Mouse (Mus musculus) retina, postnatal 1 day (tissue): Measurements from ENCODE around the gene Cep70.
A peak's percentile ranks its signal among the peaks of the same experiment; 100 is the strongest.

Experiments used
- DNase-seq: peaks from one replicate; pipeline ENCODE4 v3.0.0-alpha.2; 2012

Cep70 gene

GRCm38 (mm10) chr9:99243190-99243894 lies at the start of gene Cep70:
Cep70 (plus strand) TSS chr9:99243367.
- peak; percentile 97 for DNase-seq

DNA sequence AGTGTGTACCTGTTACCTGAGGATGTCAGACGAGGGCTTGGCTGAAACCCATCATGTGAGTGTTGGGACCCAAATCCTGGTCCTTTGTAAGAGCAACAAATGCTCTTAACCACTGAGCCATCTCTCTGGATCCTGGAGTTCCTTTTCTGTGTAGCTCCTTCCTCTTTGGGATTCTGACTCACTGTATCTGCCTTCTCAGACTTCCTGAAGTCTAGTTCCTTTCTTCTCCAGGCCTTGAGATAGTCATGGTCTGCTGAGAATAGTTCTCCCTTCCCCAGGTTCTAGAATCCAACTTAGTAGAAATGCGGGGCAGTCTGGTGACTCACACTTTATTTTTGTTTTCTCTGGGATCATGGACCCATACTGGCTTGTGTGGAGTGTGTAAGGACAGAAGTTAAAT lies 30.5 kb upstream of the Cep70 start:
- DNase-seq = no peak

DNA sequence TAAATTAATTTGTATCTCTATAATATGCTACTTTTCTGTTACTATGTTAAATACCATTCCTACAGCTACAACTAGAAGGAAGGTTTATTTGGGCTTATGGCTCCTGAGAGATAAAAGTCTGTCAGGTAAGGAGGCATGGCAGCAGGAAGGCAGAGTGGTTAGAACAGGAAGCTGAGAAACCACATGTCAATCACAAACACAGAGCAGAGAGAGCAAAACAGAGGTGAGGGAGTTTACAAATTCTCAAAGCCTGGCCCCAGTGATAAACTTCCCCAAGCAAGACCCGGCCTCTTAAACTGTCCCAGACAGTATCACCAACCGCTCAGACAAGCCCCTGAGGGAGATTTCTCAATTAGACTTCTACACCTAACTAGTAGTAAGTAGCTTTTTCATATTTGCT lies 27.0 kb upstream of the Cep70 start:
- no peak for DNase-seq

GRCm38 (mm10) chr9:99217999-99218719 lies 25.0 kb upstream of the Cep70 start:
- peak; percentile 57 for DNase-seq

DNA sequence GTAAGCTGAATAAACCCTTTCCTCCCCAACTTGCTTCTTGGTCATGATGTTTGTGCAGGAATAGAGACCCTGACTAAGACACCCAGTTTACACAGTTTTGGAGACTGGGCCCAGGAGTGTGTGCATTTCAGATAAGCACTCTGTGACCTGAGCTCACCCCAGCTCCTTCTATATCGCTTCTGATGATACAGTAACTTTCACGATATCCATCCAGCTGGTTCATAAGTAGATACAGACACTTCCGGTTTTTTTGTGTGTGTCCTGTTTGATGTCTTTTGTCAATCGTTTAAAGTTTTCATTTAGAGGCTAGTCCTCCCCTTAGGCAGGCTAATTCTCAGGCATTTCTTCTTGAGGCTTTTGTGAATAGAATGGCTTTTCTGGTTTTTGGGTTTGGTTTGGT lies 21.5 kb upstream of the Cep70 start:
- DNase-seq = no peak

DNA sequence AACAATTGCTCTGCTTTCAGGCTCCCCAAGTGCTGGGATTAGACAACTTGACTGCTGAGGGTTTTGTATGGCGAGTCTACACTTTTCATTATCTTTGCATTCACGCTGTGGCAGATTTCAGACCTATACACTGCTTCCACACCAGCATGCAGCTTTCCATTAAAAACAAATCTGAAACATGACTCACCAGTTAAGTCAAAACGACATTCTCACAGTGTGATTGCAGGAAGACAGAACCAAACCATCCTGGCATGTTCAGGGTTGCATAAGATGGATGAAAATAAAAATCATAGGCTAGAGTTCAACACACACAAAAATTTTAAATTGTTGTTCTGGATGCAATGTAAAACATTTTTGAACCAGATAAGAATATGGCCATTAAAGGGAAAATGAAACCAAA lies 18.6 kb upstream of the Cep70 start:
- no peak for DNase-seq

GRCm38 (mm10) chr9:99229450-99229849 lies 13.7 kb upstream of the Cep70 start:
- DNase-seq = no peak

- DNase-seq = no peak
Observed at GRCm38 (mm10) chr9:99237139-99237538, 6.0 kb upstream of the Cep70 start, which contains the start of gene Faiml. Faiml (minus strand) TSS chr9:99237239.

GRCm38 (mm10) chr9:99238276-99238675 lies 4.9 kb upstream of the Cep70 start:
- DNase-seq = peak; percentile 26

- no peak for DNase-seq
Observed at GRCm38 (mm10) chr9:99239256-99239655, 3.9 kb upstream of the Cep70 start.

- no peak for DNase-seq
Observed at GRCm38 (mm10) chr9:99240571-99240970, 2.6 kb upstream of the Cep70 start.

GRCm38 (mm10) chr9:99242035-99242434 lies 1.1 kb upstream of the Cep70 start:
- DNase-seq = peak; percentile 89

GRCm38 (mm10) chr9:99242533-99243189 lies 506 bp upstream of the Cep70 start:
- no peak for DNase-seq

GRCm38 (mm10) chr9:99243895-99244293 lies 727 bp downstream of the Cep70 start:
- no peak for DNase-seq

DNA sequence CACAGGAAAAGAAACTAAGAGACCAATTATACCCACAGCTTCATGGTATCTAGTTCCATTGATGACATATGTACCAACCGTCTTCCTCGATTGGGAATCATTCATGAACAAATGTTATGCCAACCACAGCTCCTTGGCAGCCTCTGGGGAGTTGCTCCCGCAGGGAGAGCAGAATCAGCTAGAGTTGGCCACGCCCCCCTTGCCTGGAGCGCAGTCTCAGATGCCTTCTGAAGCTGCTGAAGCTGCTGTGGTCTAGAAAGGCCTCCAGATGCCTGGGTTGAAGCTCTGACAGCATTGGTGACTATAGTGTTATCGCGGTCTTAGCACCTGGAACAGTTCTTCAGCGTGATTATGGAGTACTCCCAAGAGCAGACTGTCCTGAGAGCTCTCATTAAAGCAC lies 5.1 kb downstream of the Cep70 start:
- DNase-seq = no peak

GRCm38 (mm10) chr9:99248906-99249305 lies 5.7 kb downstream of the Cep70 start:
- no peak for DNase-seq

DNA sequence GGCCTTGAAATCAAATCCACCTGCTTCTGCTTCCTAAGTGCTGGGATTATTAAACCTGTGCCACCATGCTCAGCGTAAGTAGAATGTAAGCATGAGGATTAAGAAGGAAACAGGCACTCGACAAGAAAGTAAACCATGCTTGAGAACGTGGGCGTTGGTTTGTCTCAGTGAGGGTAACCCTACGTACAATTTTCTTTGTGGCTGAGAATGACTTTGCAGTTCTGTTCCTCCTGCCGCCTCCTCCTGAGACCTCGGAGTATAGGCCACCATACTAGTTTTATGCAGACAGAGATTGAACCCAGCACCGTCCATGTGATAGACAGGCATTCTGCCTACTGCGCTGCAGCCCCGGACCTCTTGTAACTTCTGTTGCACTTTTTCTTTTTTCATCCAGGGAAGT lies 10.7 kb downstream of the Cep70 start:
- no peak for DNase-seq

DNA sequence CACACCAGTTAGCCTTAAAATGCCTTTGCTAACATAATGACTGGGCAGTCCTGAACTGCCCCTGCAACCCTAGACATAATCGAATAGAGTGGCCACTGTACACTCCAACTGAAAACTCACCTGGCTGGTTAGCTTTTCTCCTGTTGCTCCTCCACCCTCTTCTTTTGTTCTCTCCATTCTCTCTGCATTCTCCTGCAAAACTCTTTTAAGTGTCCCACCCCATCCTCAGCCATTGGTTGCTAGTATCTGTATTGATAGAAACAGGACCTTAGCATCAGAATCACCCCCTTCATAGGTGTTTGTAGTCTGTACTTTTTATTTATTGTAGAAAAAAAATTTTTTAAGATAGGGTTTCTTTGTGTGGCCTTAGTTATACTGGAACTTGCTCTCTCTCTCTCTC lies 13.0 kb downstream of the Cep70 start:
- DNase-seq = no peak

DNA sequence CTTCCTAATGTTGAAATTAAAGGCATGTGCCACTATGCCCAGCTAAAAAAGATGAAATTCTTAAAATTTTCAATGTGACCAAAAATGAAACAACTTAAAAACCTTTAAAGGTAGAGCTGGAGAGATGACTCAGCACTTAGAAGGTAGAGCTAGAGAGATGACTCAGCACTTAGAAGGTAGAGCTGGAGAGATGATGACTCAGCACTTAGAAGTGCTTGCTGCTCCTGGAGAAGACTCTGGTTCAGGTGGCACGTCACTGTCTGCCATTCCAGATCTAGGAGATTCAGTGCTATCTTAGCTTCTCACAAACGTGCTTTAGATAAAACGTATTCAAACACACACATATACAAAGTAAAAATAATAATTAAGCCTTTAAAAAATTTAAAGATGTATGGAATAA lies 13.7 kb downstream of the Cep70 start:
- DNase-seq = no peak

DNA sequence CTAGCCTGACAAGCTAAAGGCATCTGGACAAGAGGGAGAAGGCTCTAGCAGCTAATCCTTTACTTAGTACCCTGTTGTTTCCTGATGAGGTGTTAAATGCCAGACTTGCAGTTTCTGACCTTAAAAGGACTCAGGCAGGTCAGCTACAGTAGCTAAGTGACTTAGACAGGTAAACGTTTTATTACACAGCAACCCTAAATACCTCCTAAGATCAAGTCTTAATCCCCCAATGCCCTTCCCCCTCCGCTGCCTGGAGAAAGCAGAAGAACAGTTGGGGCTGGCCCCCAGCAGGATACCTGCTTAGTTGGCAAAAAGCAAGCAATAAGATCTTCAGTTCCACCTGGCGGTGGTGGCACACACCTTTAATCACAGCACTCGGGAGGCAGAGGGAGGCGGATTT lies 15.7 kb downstream of the Cep70 start:
- DNase-seq = no peak

DNA sequence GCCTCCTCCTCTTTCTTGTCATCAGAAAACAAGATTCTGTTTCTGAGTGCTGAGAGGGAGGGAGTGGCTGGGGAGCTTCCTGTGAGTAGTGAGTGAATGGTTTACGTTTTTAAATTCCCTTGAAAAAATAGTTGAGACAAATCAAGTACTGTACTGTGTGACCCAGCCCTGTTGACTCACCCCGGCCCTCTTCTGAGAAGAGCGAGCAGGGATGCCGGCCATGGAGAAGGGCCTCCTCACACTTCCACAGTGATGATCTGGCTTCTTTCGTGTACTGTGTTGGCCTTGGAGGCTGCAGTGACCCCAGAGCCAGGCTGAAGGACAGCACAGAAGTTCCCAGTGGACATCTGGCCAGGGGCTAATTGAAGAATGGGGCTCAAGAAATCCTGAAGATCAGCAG lies 61.1 kb downstream of the Cep70 start:
- no peak for DNase-seq

DNA sequence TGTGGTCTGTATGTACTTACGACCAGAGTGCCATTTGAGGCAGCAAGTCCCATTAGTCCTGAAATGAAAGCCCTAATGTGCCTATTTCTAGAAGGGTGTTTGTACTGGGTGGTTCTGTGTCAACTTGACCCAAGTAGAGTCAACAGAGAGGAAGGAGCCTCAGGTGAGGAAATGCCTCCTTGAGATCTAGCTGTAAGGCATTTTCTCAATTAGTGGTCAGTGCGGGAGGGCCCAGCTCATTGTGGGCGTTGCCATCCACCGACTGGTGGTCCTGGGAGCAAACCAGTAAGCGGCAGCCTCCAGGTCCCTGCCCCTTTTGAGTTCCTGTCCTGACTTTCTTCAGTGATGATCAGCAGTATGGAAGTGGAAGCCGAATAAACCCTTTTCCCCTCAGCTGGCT lies 63.1 kb downstream of the Cep70 start:
- no peak for DNase-seq

DNA sequence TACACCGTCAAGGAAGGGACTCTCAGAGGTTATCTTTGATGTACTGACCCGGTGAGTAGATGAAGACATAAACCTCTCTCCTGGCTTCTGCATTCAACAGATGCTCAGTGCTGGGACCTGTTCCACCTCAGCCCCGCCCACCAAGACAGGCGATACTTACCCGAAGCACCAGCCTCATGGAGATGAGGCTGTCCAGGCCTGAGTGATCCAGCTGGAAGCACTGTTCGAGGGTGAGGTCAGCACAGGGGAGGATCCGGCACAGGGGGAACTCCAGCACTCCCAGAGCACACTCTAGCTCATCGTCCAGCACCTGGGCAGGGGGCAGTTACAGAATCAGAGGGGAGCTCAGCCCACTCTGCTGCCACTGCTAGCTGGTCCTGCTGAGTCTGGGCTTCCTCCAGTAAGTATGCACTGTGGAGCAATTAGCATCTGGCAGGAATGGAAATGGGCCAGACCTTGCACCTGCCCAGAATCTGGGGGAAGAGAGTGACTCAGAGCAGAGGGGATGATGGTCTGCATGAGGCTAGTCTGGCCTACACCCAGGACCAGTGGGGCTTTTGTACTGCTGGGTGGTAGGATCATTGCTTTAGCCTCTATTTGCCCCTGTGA lies 76.3 kb downstream of the Cep70 start:
- no peak for DNase-seq

GRCm38 (mm10) chr9:99320006-99320405 lies 76.8 kb downstream of the Cep70 start:
- DNase-seq = no peak
